Mouse (Mus musculus) retina, postnatal 1 day (tissue): ENCODE results near the gene Fam133b.
"Not testable (repeated sequence)": the region's sequence is repeated elsewhere in the genome, so short reads cannot be mapped to it uniquely, and the experiment has no call there.

Source experiments
- DNase-seq: peaks from one replicate; pipeline ENCODE4 v3.0.0-alpha.2; 2012

Gene Fam133b

DNA sequence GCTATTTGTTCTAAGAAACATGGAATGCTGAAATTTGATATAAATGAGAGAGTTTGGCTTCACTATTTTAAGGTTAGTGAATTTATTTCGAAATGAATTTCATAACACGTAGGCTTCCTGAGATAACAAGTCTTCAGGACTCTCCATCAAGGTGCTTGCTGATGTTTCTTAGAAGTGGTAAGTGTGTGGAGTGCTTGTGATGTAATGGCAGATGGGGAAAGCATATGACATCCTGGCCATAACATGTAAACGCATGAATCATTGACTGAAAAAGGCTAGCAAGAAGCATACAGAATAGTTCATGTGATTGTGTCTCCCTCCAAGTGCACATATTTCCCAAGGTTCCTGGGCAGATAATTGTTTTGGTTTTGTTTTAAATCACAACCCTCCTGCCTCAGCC lies 57.2 kb downstream of the Fam133b start:
- no peak for DNase-seq

GRCm38 (mm10) chr5:3607114-3607513 lies 63.5 kb downstream of the Fam133b start:
- DNase-seq, result no peak

DNA sequence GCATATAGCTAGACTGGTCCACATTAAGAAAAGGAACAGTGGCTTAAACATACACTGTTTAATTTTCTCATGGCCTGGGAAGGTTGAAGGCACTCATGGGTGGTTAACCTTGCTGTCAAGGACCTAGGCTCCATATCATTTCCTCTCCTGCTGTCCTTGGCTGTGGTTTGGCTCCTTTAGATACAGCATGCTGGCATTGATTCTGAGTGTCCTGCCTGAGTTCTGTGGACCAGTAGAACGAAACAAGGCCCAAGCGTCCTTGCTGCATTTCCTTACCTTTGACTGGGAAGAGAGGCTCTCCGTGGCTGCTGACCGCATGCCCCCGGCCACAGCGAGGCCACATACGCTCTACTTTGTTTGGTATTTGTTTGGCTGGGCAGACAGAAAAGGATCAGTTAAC lies 65.6 kb downstream of the Fam133b start:
- DNase-seq, result no peak

GRCm38 (mm10) chr5:3611835-3612234 lies 68.2 kb downstream of the Fam133b start:
- not testable (repeated sequence) for DNase-seq
